Mouse (Mus musculus): Measurements from ENCODE around the gene Pmfbp1.
"Not testable (repeated sequence)": the region's sequence is repeated elsewhere in the genome, so short reads cannot be mapped to it uniquely, and the experiment has no call there.

Gene Pmfbp1

GRCm38 (mm10) chr8:109493727-109494126 is at the start of gene Pmfbp1:
Gene Pmfbp1 (plus strand): TSS chr8:109494027.
- in situ Hi-C loops (cut with MboI; ENCODE audit: low sequenced_read_pairs), result no loop called here

DNA sequence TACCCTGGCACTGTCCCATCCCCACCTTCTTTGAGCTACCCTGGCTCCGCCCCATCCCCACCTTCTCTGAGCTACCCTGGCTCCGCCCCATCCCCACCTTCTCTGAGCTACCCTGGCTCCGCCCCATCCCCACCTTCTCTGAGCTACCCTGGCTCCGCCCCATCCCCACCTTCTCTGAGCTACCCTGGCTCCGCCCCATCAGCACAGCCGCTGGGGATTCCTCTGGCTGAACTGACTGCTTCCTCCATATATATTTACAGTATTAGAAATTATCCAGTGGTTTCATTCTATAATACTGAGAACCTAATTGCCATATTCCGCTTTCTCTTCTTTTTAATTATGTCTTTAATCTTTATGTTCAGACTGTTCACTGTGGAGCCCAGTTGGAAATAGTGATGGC is 46.9 kb upstream of the Pmfbp1 start:
- in situ Hi-C loops (cut with MboI; ENCODE audit: low sequenced_read_pairs), result not testable (repeated sequence)

DNA sequence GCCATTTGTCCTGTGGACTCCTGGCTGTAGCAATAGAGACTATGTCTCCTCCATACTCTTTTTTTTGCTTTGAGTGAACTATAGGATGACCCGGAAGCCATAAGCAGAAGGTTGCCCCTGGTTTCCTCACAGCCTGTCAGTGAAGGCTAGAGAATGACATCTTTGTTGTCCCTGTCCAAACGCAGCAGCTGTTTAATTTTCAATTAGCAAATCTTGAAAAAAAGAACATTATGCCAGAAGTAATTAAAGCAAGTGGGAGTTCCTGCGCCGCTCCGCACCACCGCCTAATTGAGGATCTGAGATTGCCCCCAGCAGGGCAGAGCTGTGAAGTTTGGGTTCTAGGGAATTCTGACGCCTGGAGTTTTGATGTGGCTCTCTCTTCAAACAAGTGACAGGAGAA is 42.8 kb upstream of the Pmfbp1 start:
- in situ Hi-C loops (cut with MboI; ENCODE audit: low sequenced_read_pairs), result no loop called here

- in situ Hi-C loops (cut with MboI; ENCODE audit: low sequenced_read_pairs), result no loop called here
Measured at GRCm38 (mm10) chr8:109455113-109455512, 38.7 kb upstream of the Pmfbp1 start.

DNA sequence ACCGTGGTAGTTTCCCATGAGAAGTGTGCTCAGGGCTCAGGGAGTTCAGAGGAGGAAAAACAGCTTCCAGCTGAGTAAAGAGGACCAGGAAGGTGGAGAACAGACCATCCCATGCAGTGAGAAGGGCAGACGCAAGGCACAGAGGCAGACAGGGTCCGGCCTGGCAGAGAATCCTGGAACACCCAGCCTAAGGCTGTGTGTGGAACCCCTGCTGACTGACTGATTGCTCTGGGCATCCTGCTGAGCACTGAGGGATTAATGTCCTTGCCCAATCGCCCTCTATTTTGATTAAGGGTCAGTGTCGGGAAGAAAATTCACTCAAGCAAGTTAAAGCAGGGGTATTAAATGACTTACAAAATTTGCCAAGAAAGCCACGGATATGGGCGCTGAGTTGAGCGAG is 36.4 kb upstream of the Pmfbp1 start:
- in situ Hi-C loops (cut with MboI; ENCODE audit: low sequenced_read_pairs), result no loop called here

- in situ Hi-C loops (cut with MboI; ENCODE audit: low sequenced_read_pairs), result no loop called here
Measured at GRCm38 (mm10) chr8:109458580-109458979, 35.2 kb upstream of the Pmfbp1 start.

DNA sequence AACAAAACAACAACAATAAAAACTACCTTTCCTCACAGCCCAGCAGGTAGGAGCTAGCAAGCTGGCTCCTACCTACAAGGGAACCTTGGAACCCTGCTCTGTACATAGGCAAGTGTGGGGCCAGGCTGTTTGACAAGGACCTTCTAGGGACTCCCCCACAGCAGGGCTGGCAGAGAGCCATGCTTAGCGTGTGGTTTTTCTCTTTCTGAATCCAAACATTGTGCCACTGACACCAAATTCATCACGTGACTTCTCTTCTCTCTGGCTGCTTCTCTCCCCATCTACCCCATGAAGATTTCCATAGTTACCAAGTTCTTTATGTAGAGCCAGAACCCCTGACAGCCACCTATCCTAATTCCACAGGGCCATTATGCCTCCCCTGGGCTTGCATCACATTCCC is 30.8 kb upstream of the Pmfbp1 start:
- in situ Hi-C loops (cut with MboI; ENCODE audit: low sequenced_read_pairs), result no loop called here

DNA sequence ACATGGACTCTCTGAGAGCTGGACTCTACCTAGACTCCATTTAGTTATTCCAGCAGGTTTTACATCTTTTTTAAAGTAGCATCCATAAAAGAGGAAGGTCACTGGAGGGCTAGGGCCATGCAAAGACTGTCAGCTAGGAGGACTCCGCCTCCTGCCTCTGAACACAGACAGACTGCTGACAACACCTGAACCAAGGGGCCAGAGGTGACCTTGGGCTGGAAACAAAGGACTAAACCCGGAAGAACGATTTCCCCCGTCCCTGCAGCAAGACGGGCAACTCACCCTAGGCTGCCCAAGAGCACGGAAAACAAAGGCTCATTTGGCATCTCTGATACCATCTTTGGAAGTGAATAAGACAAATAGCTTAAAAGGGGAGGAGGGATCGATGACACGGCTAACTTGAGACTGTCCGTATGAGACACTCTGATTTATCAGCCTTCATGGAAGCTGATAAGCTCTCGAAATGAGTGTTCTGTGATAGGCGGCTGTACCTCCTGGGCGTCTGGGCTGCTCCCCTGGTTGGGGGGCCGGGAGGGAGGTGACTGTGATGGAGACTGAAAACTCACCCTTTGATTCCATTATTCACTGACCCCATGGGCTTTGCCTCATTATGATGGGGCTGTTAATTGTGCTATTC is 30.0 kb upstream of the Pmfbp1 start:
- in situ Hi-C loops (cut with MboI; ENCODE audit: low sequenced_read_pairs), result no loop called here

- in situ Hi-C loops (cut with MboI; ENCODE audit: low sequenced_read_pairs), result no loop called here
Measured at GRCm38 (mm10) chr8:109464451-109464891, 29.4 kb upstream of the Pmfbp1 start.

GRCm38 (mm10) chr8:109465056-109465455 is 28.8 kb upstream of the Pmfbp1 start:
- in situ Hi-C loops (cut with MboI; ENCODE audit: low sequenced_read_pairs), result no loop called here

DNA sequence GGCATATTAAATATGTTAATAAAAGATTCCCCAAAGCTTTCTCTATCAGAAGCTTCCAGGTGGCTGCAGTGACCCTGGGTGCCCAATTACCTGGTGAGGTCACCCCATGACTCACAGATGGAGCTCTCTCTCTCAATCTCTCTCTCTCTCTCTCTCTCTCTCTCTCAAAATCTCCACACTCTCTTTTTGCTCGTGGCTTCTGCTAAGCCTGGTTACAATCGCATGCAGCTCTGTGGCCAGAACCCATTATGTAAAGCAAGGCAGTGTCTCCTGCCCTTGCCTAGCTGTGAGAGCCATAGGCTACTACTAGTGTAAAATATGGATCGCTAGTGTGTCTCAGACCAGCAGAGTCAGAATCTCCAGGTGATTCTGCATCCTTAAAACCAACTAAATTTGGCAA is 28.1 kb upstream of the Pmfbp1 start:
- in situ Hi-C loops (cut with MboI; ENCODE audit: low sequenced_read_pairs), result no loop called here

- in situ Hi-C loops (cut with MboI; ENCODE audit: low sequenced_read_pairs), result no loop called here
Measured at GRCm38 (mm10) chr8:109467516-109467915, 26.3 kb upstream of the Pmfbp1 start.

DNA sequence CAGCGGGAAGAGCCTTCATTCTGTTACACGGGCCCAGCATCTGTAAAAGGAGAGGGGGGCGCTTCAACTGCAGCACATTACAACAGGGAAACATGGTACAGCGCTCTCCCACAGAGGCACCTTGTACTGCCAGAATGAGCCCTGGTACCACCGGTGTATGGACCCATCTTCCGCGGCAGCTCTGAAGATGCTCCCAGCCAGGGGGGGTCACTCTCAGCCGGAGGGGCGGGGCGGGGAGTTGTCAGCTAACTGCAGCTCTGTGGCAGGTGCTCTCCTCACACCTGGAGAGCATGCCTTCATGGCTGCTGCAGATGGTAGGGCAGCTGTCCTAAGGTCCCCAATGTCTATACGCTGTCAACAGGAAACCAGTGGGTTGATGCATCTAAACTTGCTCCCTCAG is 25.7 kb upstream of the Pmfbp1 start:
- in situ Hi-C loops (cut with MboI; ENCODE audit: low sequenced_read_pairs), result no loop called here

- in situ Hi-C loops (cut with MboI; ENCODE audit: low sequenced_read_pairs), result no loop called here
Measured at GRCm38 (mm10) chr8:109471876-109472275, 22.0 kb upstream of the Pmfbp1 start.

- in situ Hi-C loops (cut with MboI; ENCODE audit: low sequenced_read_pairs), result no loop called here
Measured at GRCm38 (mm10) chr8:109472400-109472799, 21.4 kb upstream of the Pmfbp1 start.

GRCm38 (mm10) chr8:109474442-109475121 is 19.2 kb upstream of the Pmfbp1 start:
- in situ Hi-C loops (cut with MboI; ENCODE audit: low sequenced_read_pairs), result no loop called here

- in situ Hi-C loops (cut with MboI; ENCODE audit: low sequenced_read_pairs), result no loop called here
Measured at GRCm38 (mm10) chr8:109475436-109475835, 18.4 kb upstream of the Pmfbp1 start.

DNA sequence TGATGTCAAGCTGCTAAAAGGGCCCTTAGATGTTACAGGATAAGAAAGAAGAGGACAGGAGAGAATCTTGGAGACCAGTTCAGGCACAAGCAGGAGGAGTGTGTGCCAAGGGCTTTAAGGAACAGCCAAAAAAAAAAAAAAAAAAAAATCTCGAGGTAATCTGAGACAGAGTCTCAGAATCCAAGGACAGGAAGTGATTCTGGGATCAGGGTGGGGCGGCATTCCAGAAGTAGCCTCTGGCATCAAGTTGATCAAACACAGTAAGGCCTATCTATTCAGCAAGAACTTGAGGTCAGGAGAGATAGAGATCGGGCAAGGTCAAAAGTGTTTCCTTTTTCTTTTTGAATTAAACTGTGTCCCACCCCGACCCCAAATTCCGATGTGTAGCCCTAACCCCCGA is 15.2 kb upstream of the Pmfbp1 start:
- in situ Hi-C loops (cut with MboI; ENCODE audit: low sequenced_read_pairs), result no loop called here

DNA sequence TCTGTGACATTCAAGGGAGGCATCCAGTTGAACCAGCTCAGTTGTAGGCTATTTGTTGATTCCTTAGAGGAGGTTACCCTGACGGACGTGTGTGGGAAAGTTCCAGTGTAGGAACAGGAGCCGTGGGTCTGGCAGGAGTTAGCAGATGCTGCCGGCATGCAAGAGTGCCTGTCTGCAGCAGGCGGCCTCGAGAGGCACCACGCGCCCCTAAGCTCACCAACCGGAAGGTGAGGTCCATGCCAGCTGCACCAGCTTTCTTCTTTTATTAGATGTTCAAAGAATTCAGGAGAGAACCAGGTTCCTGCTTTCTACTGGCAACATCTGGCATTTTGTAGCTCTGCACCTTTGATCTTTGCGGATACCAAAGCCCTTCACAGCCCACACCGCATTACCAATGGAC is 9.1 kb upstream of the Pmfbp1 start:
- in situ Hi-C loops (cut with MboI; ENCODE audit: low sequenced_read_pairs), result no loop called here

GRCm38 (mm10) chr8:109485530-109485929 is 8.3 kb upstream of the Pmfbp1 start:
- in situ Hi-C loops (cut with MboI; ENCODE audit: low sequenced_read_pairs), result no loop called here

DNA sequence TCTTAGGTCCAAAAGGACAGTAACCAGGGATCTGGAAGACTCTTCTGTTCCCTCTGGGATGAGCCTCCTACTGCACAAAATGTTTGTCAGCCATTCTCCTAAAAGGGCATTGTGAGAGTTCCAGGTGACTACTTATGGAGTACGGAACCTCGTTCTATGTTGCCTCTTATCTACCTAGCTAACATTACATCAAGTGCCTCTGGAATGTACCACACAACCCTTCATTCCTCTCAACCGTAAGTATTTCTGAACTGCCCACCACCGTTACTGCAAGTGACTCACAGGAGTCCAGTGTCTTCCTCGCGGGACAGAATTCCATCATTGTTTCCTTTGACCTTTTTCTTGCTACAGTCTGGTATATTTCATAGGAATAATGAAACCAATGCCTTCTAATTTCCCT is 1.0 kb upstream of the Pmfbp1 start:
- in situ Hi-C loops (cut with MboI; ENCODE audit: low sequenced_read_pairs), result no loop called here

- in situ Hi-C loops (cut with MboI; ENCODE audit: low sequenced_read_pairs), result no loop called here
Measured at GRCm38 (mm10) chr8:109494601-109495000, 774 bp downstream of the Pmfbp1 start.

DNA sequence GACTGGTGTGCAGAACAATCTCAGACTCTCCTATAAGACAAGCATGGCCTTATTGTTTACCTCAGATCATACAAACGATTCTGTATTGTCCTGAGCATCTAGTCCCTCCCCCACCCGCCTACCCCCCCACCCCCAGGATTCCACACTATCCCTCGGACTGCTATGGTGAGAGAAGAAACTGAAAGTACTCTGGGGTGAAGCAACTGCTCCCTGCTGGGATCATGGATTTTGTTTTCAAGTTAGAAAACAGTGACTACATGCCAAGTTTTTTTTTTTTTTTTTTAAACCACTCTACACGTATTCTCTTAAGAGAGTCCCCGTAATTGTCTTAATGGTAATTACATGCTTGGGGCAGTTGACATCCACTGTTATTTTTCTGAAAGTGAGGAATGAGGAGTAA is 3.6 kb downstream of the Pmfbp1 start:
- in situ Hi-C loops (cut with MboI; ENCODE audit: low sequenced_read_pairs), result no loop called here

Measured in CH12F3 (cell line).